Mouse (Mus musculus): ENCODE data around the gene Hspd1.

Hspd1 gene

DNA sequence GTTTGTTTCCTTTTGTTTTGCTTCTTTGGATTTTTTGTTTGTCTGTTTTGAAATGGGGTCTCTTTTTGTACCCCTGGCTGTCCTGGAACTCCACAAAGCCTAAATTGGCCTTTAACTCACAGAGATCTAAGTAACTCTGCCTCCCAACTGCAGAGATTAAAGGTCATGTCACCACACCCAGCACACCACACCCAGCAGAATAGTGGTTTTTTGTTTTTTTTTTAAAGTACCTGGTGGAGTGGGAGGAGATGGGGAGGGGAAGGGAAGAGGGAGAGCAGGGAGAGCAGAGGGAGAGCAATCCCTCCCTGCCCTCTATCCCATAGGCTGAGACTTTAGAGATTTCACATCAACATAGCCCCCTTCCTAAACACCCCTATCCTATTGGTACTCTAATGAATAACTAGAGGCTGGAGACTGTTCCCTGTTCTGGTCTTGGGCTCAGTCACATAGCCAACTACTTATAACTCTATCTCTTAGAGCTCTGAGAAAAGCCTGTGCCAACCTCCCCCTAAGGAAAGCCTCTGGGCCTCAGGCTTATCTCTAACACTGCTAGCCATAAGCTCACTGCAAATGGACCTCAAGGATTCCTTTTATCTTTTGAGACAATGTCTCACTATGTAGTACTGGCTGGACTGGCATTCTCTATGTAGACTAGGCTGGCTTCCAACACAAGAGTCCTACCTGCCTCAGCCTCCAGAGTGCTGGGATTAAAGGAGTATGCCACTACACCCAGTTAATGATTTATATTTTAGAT lies 56.8 kb downstream of the Hspd1 start:
- no peak for DNase-seq

- no peak for DNase-seq
These were observed 58.6 kb downstream of the Hspd1 start for GRCm38 (mm10) chr1:55029446-55029845.

DNA sequence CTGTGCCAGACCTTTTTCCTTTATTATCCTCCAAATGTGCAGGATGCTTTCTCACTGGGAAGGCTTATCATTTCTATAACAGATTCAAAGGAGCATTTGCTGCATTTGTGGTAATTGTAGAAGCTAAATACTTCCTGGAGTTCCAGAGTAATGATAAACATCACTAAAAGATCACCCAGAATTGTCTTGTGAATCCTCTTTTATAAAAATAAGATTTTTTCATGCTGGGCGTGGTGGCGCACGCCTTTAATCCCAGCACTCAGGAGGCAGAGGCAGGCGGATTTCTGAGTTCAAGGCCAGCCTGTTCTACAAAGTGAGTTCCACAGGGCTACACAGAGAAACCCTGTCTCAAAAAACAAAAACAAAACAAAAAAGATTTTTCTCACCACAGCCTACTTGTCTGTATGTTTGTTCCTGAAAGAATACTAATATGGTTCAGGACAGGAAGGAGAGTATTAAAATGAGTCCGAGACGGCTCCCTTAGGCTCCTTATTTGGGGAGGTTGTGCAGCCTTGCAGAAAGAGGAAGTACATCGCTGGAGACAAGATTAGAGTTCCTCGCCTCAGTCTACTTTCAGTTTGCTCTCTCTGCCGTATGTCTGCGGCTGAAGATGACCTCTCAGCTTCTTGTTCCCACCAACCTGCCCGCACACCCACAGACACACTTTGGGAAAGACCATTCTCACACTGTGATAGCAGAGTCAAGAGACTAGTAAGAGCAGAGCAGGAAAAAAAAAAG lies 59.4 kb downstream of the Hspd1 start:
- DNase-seq = peak; percentile 38

GRCm38 (mm10) chr1:55027966-55028365 lies 60.1 kb downstream of the Hspd1 start:
- DNase-seq = no peak

Data from kidney, adult 9 months (tissue).